In genomic region chr13:38290287-38290941, GRCm38 (mm10) we compare ENCODE assay signal across 8 mouse cellular contexts. TPM values are rescaled to one million over a fixed set of nuclear protein-coding genes. Genes with fewer than 3 reads are reported as not detected.
DNase-seq lines count a peak whose midpoint lies in the region; ATAC-seq lines count a peak whose summit lies in the region.

No protein-coding gene starts in this region.

- H3K36me3 ChIP-seq in liver, embryonic 12.5 days: no peaks in the 10 kb centered on the region
- no peaks in the 10 kb centered on the region for H3K36me3 ChIP-seq in liver, embryonic 11.5 days (ENCODE audit: control insufficient read depth, insufficient read depth, low read length)
- no peaks in the 10 kb centered on the region for H3K36me3 ChIP-seq in forebrain, embryonic 14.5 days (ENCODE audit: control insufficient read depth, insufficient read depth, low read length)
- H3K36me3 ChIP-seq in lung, embryonic 15.5 days: no peaks in the 10 kb centered on the region

- H3K4me1 ChIP-seq in liver, embryonic 12.5 days: no peaks in the 10 kb centered on the region
- H3K4me1 ChIP-seq in liver, embryonic 11.5 days (replicated peaks; ENCODE audit: control insufficient read depth, insufficient read depth, low read length): no peaks in the 10 kb centered on the region
- H3K4me1 ChIP-seq in forebrain, embryonic 14.5 days (ENCODE audit: control insufficient read depth, insufficient read depth, low read length): no peaks in the 10 kb centered on the region
- peaks cover 8% of the 10 kb centered on the region; the same call in 1 of the 2 replicates for H3K4me1 ChIP-seq in lung, embryonic 15.5 days

- no peaks in the 10 kb centered on the region for H3K27me3 ChIP-seq in liver, embryonic 12.5 days (replicated peaks)
- no peaks in the 10 kb centered on the region for H3K27me3 ChIP-seq in liver, embryonic 11.5 days (replicated peaks; ENCODE audit: control insufficient read depth, insufficient read depth, low read length)
- no peaks in the 10 kb centered on the region for H3K27me3 ChIP-seq in forebrain, embryonic 14.5 days (replicated peaks; ENCODE audit: control insufficient read depth, insufficient read depth, low read length)
- H3K27me3 ChIP-seq in lung, embryonic 15.5 days: no peaks in the 10 kb centered on the region

- no peak overlapping the region for H3K27ac ChIP-seq in liver, embryonic 12.5 days
- H3K27ac ChIP-seq in liver, embryonic 11.5 days (ENCODE audit: low read depth, low read length): no peak overlapping the region
- no peak overlapping the region for H3K27ac ChIP-seq in forebrain, embryonic 14.5 days (ENCODE audit: low read depth, low read length)
- H3K27ac ChIP-seq in lung, embryonic 15.5 days: no peak overlapping the region

- intact Hi-C loops in heart, postnatal 36 days (cut with DNase I): no loop called here

- no peak overlapping the region for H3K4me3 ChIP-seq in liver, embryonic 12.5 days
- no peak overlapping the region for H3K4me3 ChIP-seq in liver, embryonic 11.5 days (ENCODE audit: low read depth, low read length)
- H3K4me3 ChIP-seq in forebrain, embryonic 14.5 days (ENCODE audit: low read depth, low read length): no peak overlapping the region
- H3K4me3 ChIP-seq in lung, embryonic 15.5 days: no peak overlapping the region

- DNase-seq in liver, embryonic 11.5 days (ENCODE audit: low spot score): no peak
- DNase-seq in forebrain, embryonic 14.5 days (ENCODE audit: low spot score): no peak
- peak; percentile 30 to 51 for DNase-seq in heart, postnatal 36 days
- peak; percentile 1 for DNase-seq in retina, postnatal 7 days (ENCODE audit: low read depth, low spot score)
- DNase-seq in yolk sac, embryonic 10.5 days (ENCODE audit: low spot score): no peak
- no peak for DNase-seq in MN1 (ENCODE audit: low spot score)

- 42% methylated on average over 20 of the region's 21 CpGs for WGBS in liver, embryonic 12.5 days (ENCODE audit: insufficient replicate concordance)
- WGBS in liver, embryonic 11.5 days: 43% methylated on average over 20 of the region's 21 CpGs
- WGBS in forebrain, embryonic 14.5 days: 35% methylated on average over 20 of the region's 21 CpGs
- WGBS in lung, embryonic 15.5 days: 32% methylated on average over 20 of the region's 21 CpGs

- H3K9ac ChIP-seq in liver, embryonic 12.5 days: no peak overlapping the region
- H3K9ac ChIP-seq in liver, embryonic 11.5 days (ENCODE audit: low read depth, low read length): no peak overlapping the region
- H3K9ac ChIP-seq in forebrain, embryonic 14.5 days (ENCODE audit: low read length): no peak overlapping the region
- H3K9ac ChIP-seq in lung, embryonic 15.5 days: no peak overlapping the region

- 0 out of 2 replicates have a peak overlapping the region, but pooled peaks have one; percentile 9 for H3K4me2 ChIP-seq in liver, embryonic 12.5 days
- H3K4me2 ChIP-seq in liver, embryonic 11.5 days: no peak overlapping the region
- peak overlapping the region; percentile 20; the same call in 1 of the 2 replicates for H3K4me2 ChIP-seq in forebrain, embryonic 14.5 days (ENCODE audit: low read length)
- H3K4me2 ChIP-seq in lung, embryonic 15.5 days: peak overlapping the region; percentile 35

- no peaks in the 10 kb centered on the region for H3K9me3 ChIP-seq in liver, embryonic 12.5 days (replicated peaks)
- H3K9me3 ChIP-seq in liver, embryonic 11.5 days (ENCODE audit: control insufficient read depth, low read length): no peaks in the 10 kb centered on the region
- no peaks in the 10 kb centered on the region for H3K9me3 ChIP-seq in forebrain, embryonic 14.5 days (replicated peaks; ENCODE audit: control insufficient read depth, low read length)
- H3K9me3 ChIP-seq in lung, embryonic 15.5 days: no peaks in the 10 kb centered on the region

- no peak for ATAC-seq in liver, embryonic 12.5 days
- ATAC-seq in liver, embryonic 11.5 days (replicated peaks; ENCODE audit: low FRiP score): no peak
- no peak for ATAC-seq in forebrain, embryonic 14.5 days
- ATAC-seq in lung, embryonic 15.5 days (ENCODE audit: borderline replicate concordance, extremely low read depth, low FRiP score, low TSS enrichment): peak; percentile 75

RNA-seq across cellular contexts. Expression of gene Bmp6, which starts 54.5 kb away (rescaled TPM):
- polyA plus RNA-seq in liver, embryonic 12.5 days (2016; fragmentation: Nextera tagmentation; extraction: Ambion mirVana): 0.51 and 0.91 TPM in 2 replicates
- polyA plus RNA-seq in liver, embryonic 11.5 days (2014; fragmentation: Nextera tagmentation; extraction: Ambion mirVana): 0.27 and 0.57 TPM in 2 replicates
- polyA plus RNA-seq in forebrain, embryonic 14.5 days (2014; fragmentation: Nextera tagmentation; extraction: Ambion mirVana): 2.6 and 3.7 TPM in 2 replicates
- total RNA-seq in heart, postnatal 36 days (2021): 10 to 100 TPM; 21.7 to 34.0 TPM
- polyA plus RNA-seq in lung, embryonic 15.5 days (2015; fragmentation: Nextera tagmentation; extraction: Ambion mirVana): 1.1 and 1.2 TPM in 2 replicates

Comparison
In these comparisons a context has a peak if more than half of its experiments do, and no peak if none do; other contexts are left out.
1. DNase-seq: peak in heart, postnatal 36 days (2 of 2) and retina, postnatal 7 days (single experiment); none in liver, embryonic 11.5 days (single experiment), forebrain, embryonic 14.5 days (single experiment), yolk sac, embryonic 10.5 days (single experiment) and MN1 (single experiment).